Mouse (Mus musculus) ES-Bruce4 (cell line): ENCODE measurements around the gene Gcdh. TPM values are rescaled to one million over a fixed set of nuclear protein-coding genes. Genes with fewer than 3 reads are reported as not detected.

Source experiments
- H3K27ac ChIP-seq: 2 replicates; pipeline ENCODE4 v1.5.1; 2012; ENCODE audit warnings: low read length, inconsistent platforms; ENCODE audit not compliant: insufficient read depth
- H3K27me3 ChIP-seq: 2 replicates; pipeline ENCODE4 v1.6.1; 2012; ENCODE audit warnings: mild to moderate bottlenecking, low read length, inconsistent platforms; ENCODE audit not compliant: control insufficient read depth, poor library complexity, insufficient read depth, severe bottlenecking
- H3K36me3 ChIP-seq: 2 replicates; pipeline ENCODE4 v1.6.1; 2012; ENCODE audit warnings: inconsistent platforms, mild to moderate bottlenecking, low read length, moderate library complexity; ENCODE audit not compliant: control insufficient read depth, poor library complexity, insufficient read depth, severe bottlenecking
- H3K4me1 ChIP-seq: one replicate; pipeline ENCODE4 v1.8.1; 2011; ENCODE audit warnings: low read length; ENCODE audit not compliant: control insufficient read depth, insufficient read depth
- H3K4me3 ChIP-seq: 2 replicates; pipeline ENCODE4 v1.5.1; 2011; ENCODE audit warnings: low read depth, mild to moderate bottlenecking, low read length
- H3K9ac ChIP-seq: 2 replicates; pipeline ENCODE4 v1.6.1; 2012; ENCODE audit warnings: low read depth, mild to moderate bottlenecking, inconsistent platforms; ENCODE audit not compliant: poor library complexity, severe bottlenecking
- H3K9me3 ChIP-seq: replicated peaks from 2 replicates; pipeline ENCODE4 v1.6.1; 2012; ENCODE audit warnings: mild to moderate bottlenecking, low read length, inconsistent platforms; ENCODE audit not compliant: control insufficient read depth, poor library complexity, insufficient read depth, severe bottlenecking
- CTCF ChIP-seq: IDR thresholded peaks from one replicate; pipeline ENCODE4 v1.8.1; 2011; ENCODE audit warnings: low read depth, low read length
- EP300 ChIP-seq: IDR thresholded peaks from 2 replicates; pipeline ENCODE4 v1.6.1; 2011; ENCODE audit warnings: low read depth, low read length; ENCODE audit not compliant: insufficient read depth
- POLR2A ChIP-seq: IDR thresholded peaks from one replicate; pipeline ENCODE4 v1.8.1; 2011; ENCODE audit warnings: low read length; ENCODE audit not compliant: insufficient read depth
- polyA plus RNA-seq: library from polyadenylated mRNA; stranded (reverse); fragments of >200 nt; gene quantifications from 2 replicates; pipeline ENCODE4 v1.2.4, GENCODE M21; 2011; ENCODE audit warnings: low read depth; ENCODE audit not compliant: missing spikeins, insufficient read depth, insufficient read length

Gcdh gene
- polyA plus RNA-seq, 1 experiment, result 78.5 TPM

- Histone ChIP-seq H3K4me3 (no peak overlapping the region), H3K9me3 (no peaks in the 10 kb centered on the region), H3K27me3 (no peaks in the 10 kb centered on the region), H3K27ac (no peak overlapping the region), H3K36me3 (peaks cover 74% of the 10 kb centered on the region), H3K4me1 (no peaks in the 10 kb centered on the region), H3K9ac (no peak overlapping the region)
- TF ChIP-seq EP300, result no peak
- TF ChIP-seq POLR2A, result no peak
- TF ChIP-seq CTCF, result no peak
Observed at GRCm38 (mm10) chr8:84888280-84888679, 5.4 kb downstream of the Gcdh start.

- Histone ChIP-seq H3K27me3 (no peaks in the 10 kb centered on the region), H3K4me3 (no peak overlapping the region), H3K36me3 (peaks cover 65% of the 10 kb centered on the region)
Observed at GRCm38 (mm10) chr8:84884728-84885127, 9.0 kb downstream of the Gcdh start.

GRCm38 (mm10) chr8:84878915-84879314 lies 14.8 kb downstream of the Gcdh start:
- Histone ChIP-seq H3K27me3 (no peaks in the 10 kb centered on the region), H3K4me3 (no peak overlapping the region), H3K27ac (no peak overlapping the region; the same call in 1 of the 2 replicates), H3K4me1 (no peaks in the 10 kb centered on the region), H3K9ac (no peak overlapping the region; the same call in 1 of the 2 replicates), H3K36me3 (peaks cover 38% of the 10 kb centered on the region), H3K9me3 (no peaks in the 10 kb centered on the region)
- TF ChIP-seq EP300 (no peak), POLR2A (no peak), CTCF (no peak)

More at GRCm38 (mm10) chr8:84884728-84885127, 9.0 kb downstream of the Gcdh start:
- no peaks in the 10 kb centered on the region for H3K4me1 ChIP-seq
- no peaks in the 10 kb centered on the region for H3K9me3 ChIP-seq
- no peak overlapping the region for H3K9ac ChIP-seq
- TF ChIP-seq CTCF (no peak), POLR2A (no peak), EP300 (no peak)
- no peak overlapping the region for H3K27ac ChIP-seq

GRCm38 (mm10) chr8:84877297-84878035 lies 16.3 kb downstream of the Gcdh start:
- Histone ChIP-seq H3K4me3 (no peak overlapping the region), H3K9me3 (no peaks in the 10 kb centered on the region), H3K36me3 (peaks cover 37% of the 10 kb centered on the region), H3K27ac (no peak overlapping the region), H3K27me3 (no peaks in the 10 kb centered on the region), H3K4me1 (peaks cover 3% of the 10 kb centered on the region), H3K9ac (no peak overlapping the region)
- no peak for TF ChIP-seq CTCF
- TF ChIP-seq POLR2A, result no peak
- TF ChIP-seq EP300, result no peak

DNA sequence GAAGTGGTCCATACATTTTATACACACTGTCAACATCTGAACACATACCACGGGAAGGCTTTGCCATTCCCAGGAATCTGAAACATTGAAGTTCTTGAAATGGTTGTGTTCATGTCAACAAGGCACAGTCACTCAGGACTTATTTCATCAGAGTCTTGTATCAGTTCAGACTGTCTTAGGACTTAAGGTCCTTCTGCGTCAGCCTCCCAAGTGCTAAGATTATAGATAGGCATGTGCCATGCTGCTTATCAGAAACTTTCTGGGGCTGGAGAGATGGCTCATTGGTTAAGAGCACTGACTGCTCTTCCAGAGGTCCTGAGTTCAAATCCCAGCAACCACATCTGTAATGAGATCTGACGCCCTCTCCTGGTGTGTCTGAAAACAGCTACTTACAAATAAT lies 19.4 kb downstream of the Gcdh start:
- Histone ChIP-seq H3K9me3 (no peaks in the 10 kb centered on the region), H3K27me3 (no peaks in the 10 kb centered on the region), H3K4me3 (no peak overlapping the region), H3K36me3 (peaks cover 27% of the 10 kb centered on the region), H3K9ac (no peak overlapping the region), H3K27ac (no peak overlapping the region), H3K4me1 (peaks cover 3% of the 10 kb centered on the region)
- TF ChIP-seq POLR2A (no peak), CTCF (no peak)

- Histone ChIP-seq H3K27me3 (no peaks in the 10 kb centered on the region), H3K9me3 (no peaks in the 10 kb centered on the region), H3K4me3 (peak overlapping the region; percentile 68), H3K36me3 (peaks cover 37% of the 10 kb centered on the region), H3K9ac (peak overlapping the region; percentile 73), H3K4me1 (peaks cover 3% of the 10 kb centered on the region), H3K27ac (no peak overlapping the region)
- TF ChIP-seq POLR2A, result no peak
- TF ChIP-seq CTCF, result no peak
- no peak for TF ChIP-seq EP300
Observed at GRCm38 (mm10) chr8:84873016-84873415, 20.7 kb downstream of the Gcdh start.
